Mouse (Mus musculus) bone marrow, adult 2 months (tissue): ENCODE data around the gene Rapgefl1. TPM values are rescaled to one million over a fixed set of nuclear protein-coding genes. Genes with fewer than 3 reads are reported as not detected.

Experiments used
- H3K27ac ChIP-seq: fragments of 200-500 bp; 2 replicates; pipeline ENCODE4 v1.5.1; 2012; ENCODE audit warnings: low read depth, mild to moderate bottlenecking, control low read depth, inconsistent platforms, low read length; ENCODE audit not compliant: control insufficient read depth, poor library complexity, insufficient read depth
- H3K4me1 ChIP-seq: fragments of 200-500 bp; 2 replicates; pipeline ENCODE4 v1.6.1; 2011; ENCODE audit warnings: low read length; ENCODE audit not compliant: control insufficient read depth, insufficient read depth
- H3K4me3 ChIP-seq: fragments of 200-500 bp; replicated peaks from 2 replicates; pipeline ENCODE3; 2011; ENCODE audit warnings: mild to moderate bottlenecking, low read depth, low read length, control low read depth; ENCODE audit not compliant: control insufficient read depth
- CTCF ChIP-seq: fragments of 200-500 bp; IDR thresholded peaks from 2 replicates; pipeline ENCODE4 v1.5.1; 2011; ENCODE audit warnings: low read length, control low read depth; ENCODE audit not compliant: control insufficient read depth, insufficient read depth
- POLR2A ChIP-seq: fragments of 200-500 bp; IDR thresholded peaks from 2 replicates; pipeline ENCODE4 v1.6.1; 2011; ENCODE audit warnings: low read depth, mild to moderate bottlenecking, control low read depth, low read length, borderline replicate concordance; ENCODE audit not compliant: control insufficient read depth
- WGBS: fragments of 180-500 bp; shearing (Covaris S2); methylation state at CpG from one replicate; pipeline ENCODE4 v1.1.7; 2018; 5-methylcytosine and 5-hydroxymethylcytosine counted together
- polyA plus RNA-seq: library from polyadenylated mRNA; stranded (reverse); fragments of >200 nt; gene quantifications from 2 replicates; pipeline ENCODE4 v1.2.4, GENCODE M21; 2011; ENCODE audit warnings: low replicate concordance; ENCODE audit not compliant: missing spikeins, insufficient read depth, insufficient read length

Gene Rapgefl1
- polyA plus RNA-seq, 1 experiment, result 6.8 TPM

- WGBS, result 63% methylated on average over 10 of the region's 10 CpGs
- TF ChIP-seq POLR2A, result no peak
- TF ChIP-seq CTCF, result no peak
- Histone ChIP-seq H3K27ac (no peak overlapping the region), H3K4me3 (no peak overlapping the region), H3K4me1 (no peaks in the 10 kb centered on the region; the same call in none of the 2 replicates)
Observed at GRCm38 (mm10) chr11:98839897-98840296, 3.3 kb downstream of the Rapgefl1 start.

GRCm38 (mm10) chr11:98846016-98846415, 9.4 kb downstream of the Rapgefl1 start:
- no peak for TF ChIP-seq POLR2A
- no peak for TF ChIP-seq CTCF
- 85% methylated on average over 13 of the region's 13 CpGs for WGBS
- Histone ChIP-seq H3K4me3 (no peak overlapping the region), H3K4me1 (no peaks in the 10 kb centered on the region), H3K27ac (no peak overlapping the region)

GRCm38 (mm10) chr11:98846865-98847604, 10.4 kb downstream of the Rapgefl1 start:
- Histone ChIP-seq H3K27ac (no peak overlapping the region), H3K4me1 (no peaks in the 10 kb centered on the region), H3K4me3 (no peak overlapping the region)
- TF ChIP-seq CTCF (no peak), POLR2A (no peak)
- WGBS, result 83% methylated on average over 19 of the region's 19 CpGs

GRCm38 (mm10) chr11:98849196-98849894, 12.8 kb downstream of the Rapgefl1 start:
- H3K4me1 ChIP-seq, result no peaks in the 10 kb centered on the region

GRCm38 (mm10) chr11:98850100-98851093, 13.8 kb downstream of the Rapgefl1 start:
- no peak overlapping the region for H3K4me3 ChIP-seq
- WGBS, result 69% methylated on average over 26 of the region's 26 CpGs
- no peak overlapping the region for H3K27ac ChIP-seq
- TF ChIP-seq CTCF, result no peak
- no peak for TF ChIP-seq POLR2A
- H3K4me1 ChIP-seq, result no peaks in the 10 kb centered on the region

More at GRCm38 (mm10) chr11:98849196-98849894, 12.8 kb downstream of the Rapgefl1 start:
- WGBS, result 43% methylated on average over 19 of the region's 19 CpGs
- Histone ChIP-seq H3K27ac (no peak overlapping the region), H3K4me3 (no peak overlapping the region)
- TF ChIP-seq CTCF (no peak), POLR2A (no peak)

GRCm38 (mm10) chr11:98854116-98854515, 17.5 kb downstream of the Rapgefl1 start:
- TF ChIP-seq POLR2A (no peak), CTCF (no peak)
- WGBS, result 87% methylated on average over 8 of the region's 8 CpGs
- no peak overlapping the region for H3K4me3 ChIP-seq
- H3K27ac ChIP-seq, result no peak overlapping the region
- H3K4me1 ChIP-seq, result no peaks in the 10 kb centered on the region

- 86% methylated on average over 2 of the region's 2 CpGs for WGBS
- no peak for TF ChIP-seq POLR2A
- no peak for TF ChIP-seq CTCF
- Histone ChIP-seq H3K4me3 (no peak overlapping the region), H3K27ac (no peak overlapping the region), H3K4me1 (no peaks in the 10 kb centered on the region)
Observed at GRCm38 (mm10) chr11:98854659-98855058, 18.1 kb downstream of the Rapgefl1 start.
